Mouse (Mus musculus): Measurements from ENCODE around the gene Mcmbp. TPM values are rescaled to one million over a fixed set of nuclear protein-coding genes. Genes with fewer than 3 reads are reported as not detected.

Mcmbp gene
- total RNA-seq (2017) = 50.6 to 82.0 TPM (median 62.4 TPM) in 3 replicates

DNA sequence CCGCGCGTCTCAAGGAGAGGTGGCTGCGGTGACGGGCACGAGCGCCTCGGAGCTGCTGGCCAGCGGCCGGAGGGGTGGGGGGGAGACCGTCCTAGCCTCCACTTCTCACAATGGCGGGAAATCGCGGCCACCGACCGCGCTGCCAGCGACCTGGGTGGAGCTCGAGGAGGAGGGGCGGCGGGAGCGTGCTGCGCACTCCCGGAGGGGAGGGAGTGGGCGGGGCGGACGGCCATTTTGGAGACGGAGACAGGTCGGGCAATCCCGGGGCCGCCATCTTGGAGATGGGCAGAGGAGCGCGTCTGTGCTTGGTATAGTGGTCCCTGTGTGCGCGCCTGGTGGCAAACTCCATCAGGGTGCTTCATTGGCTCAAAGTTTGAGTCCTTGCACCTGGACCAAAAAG, at the start of gene Mcmbp:
Mcmbp (minus strand) TSS at position 162 of the 400 bp plus-strand sequence.
- peak; percentile 59 for ATAC-seq (replicated peaks; ENCODE audit: insufficient number of reproducible peaks, low FRiP score, low TSS enrichment, poor library complexity, severe bottlenecking)

DNA sequence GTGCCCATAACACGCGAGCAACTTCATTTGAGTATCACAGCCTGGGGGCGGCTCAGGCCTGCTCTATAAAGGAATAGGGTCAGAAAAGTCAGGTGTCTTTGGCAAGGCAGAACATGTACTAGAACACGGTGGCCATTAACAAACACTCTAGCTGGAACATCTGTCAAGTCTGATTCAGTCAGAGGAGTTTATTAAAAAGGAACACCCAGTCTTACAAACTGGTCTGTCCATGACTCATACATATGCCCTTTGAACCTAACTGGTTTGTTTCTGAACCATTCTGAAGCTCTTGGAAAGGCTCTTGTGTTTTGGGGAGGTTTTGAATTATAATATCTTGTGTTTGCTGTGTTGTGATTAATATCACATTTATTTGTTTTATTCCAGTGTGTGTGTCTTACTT, 49.8 kb upstream of the Mcmbp start:
- ATAC-seq (replicated peaks; ENCODE audit: insufficient number of reproducible peaks, low FRiP score, low TSS enrichment, poor library complexity, severe bottlenecking) = no peak

DNA sequence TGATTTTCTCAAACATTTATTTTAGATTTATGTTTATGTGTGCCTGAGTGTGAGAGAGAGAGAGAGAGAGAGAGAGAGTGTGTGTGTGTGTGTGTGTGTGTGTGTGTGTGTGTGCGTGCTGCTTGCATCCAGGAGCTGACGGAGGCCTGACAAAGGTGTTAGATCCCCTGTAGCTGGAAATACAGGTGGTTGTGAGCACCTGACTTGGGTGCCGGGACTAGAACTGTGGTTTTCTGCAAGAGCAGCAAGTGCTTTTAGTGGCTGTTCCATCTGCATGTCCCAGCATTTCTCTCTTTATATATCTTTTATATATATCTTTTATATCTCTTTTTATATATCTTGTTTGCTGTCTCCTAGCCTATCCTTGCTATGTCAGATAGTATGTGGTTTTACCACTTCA, 41.6 kb upstream of the Mcmbp start:
- ATAC-seq (replicated peaks; ENCODE audit: insufficient number of reproducible peaks, low FRiP score, low TSS enrichment, poor library complexity, severe bottlenecking) = no peak

DNA sequence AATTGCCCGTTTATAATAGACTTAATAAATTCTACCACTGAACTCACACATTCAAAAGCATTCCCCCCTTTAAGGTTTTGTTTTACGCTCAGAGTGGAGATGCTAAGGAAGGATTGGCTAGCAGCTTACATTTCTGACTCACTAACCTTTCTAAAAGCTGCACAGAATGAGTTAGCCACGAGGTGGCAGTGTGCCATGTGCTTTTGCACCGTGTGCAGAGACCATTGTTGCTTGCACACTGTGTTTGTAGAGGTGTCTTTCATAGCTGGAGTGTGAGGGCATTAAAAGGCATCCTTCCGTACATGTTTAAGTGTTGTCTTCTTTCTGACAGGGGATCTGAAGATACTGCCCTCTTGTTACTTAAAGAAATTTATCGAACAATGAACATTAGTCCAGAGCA, 39.0 kb upstream of the Mcmbp start:
- no peak; the same call in 1 of the 2 replicates for ATAC-seq (replicated peaks; ENCODE audit: insufficient number of reproducible peaks, low FRiP score, low TSS enrichment, poor library complexity, severe bottlenecking)

DNA sequence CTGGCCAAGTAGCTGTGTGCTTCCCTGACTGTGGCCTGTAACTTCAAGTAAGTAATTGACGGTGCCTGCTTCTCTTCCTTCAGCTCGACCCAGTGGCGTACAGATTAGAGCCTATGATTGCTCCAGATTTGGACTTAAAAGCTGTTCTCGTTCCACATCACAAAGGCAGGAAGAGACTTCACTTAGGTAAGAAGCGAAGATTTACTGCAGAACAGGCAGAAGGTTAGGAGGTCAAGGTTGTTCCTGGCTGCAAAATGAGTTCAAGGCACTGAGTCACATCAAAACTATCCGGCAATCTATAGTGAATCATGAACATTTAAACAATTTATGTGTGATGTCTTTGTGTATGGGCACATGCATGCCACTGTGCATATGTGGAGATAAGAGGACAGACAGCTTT, 36.9 kb upstream of the Mcmbp start:
- ATAC-seq (replicated peaks; ENCODE audit: insufficient number of reproducible peaks, low FRiP score, low TSS enrichment, poor library complexity, severe bottlenecking) = no peak

DNA sequence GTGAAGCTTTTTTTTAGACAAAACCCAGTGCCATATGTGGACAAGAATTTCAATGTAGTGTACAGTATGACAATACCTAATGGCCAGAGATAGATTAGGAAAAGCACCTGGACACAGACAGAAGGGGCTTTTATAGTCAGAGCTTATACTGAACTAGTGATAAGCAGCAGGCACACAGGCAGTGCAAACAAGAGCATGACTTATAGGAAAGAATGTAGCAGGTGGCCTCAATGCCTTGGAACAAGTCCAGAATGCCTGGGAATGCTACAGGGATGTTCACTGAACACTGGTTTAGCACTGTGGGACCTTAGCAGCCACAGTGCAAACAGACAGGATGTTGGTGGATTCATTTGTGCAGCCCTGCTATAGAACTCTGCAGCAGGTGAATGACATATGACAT, 26.4 kb upstream of the Mcmbp start:
- no peak for ATAC-seq (replicated peaks; ENCODE audit: insufficient number of reproducible peaks, low FRiP score, low TSS enrichment, poor library complexity, severe bottlenecking)

DNA sequence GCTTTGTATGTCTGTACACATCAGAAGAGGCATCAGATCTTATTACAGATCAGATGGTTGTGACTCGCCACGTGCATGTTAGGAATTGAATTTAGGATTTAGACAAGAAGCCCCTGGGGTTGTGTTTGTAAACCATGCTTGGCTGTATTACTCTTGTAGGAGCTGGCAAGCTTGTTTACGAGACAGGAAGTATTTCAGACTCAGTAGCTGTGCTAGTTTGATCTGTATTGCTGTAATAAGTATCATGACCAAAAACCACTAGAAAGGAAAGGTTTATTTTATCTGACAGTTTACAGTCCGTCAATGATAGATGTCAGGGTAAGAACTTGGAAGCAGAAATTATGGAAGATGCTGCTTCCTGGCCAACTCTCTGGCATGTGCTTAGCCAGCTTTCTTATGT, 18.7 kb upstream of the Mcmbp start:
- ATAC-seq (replicated peaks; ENCODE audit: insufficient number of reproducible peaks, low FRiP score, low TSS enrichment, poor library complexity, severe bottlenecking) = no peak

DNA sequence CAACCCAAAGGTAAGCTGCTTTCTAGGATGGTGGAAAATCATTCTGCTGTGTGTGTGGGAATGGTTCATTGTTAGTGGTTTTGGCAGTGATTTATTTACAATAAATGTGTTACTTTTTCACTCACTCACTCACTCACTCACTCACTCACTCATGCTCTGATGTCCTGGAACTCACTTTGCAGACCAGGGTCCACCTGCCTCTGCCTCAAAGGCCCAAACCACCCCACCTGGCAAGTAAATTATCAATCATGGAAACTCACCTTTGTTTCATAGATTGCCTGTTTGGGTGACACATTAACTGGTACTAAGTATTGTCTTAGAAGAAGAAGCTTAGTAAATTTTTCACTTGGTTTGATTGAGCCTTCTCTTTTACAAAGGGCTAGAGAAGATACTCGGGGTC, 15.1 kb upstream of the Mcmbp start:
- ATAC-seq (replicated peaks; ENCODE audit: insufficient number of reproducible peaks, low FRiP score, low TSS enrichment, poor library complexity, severe bottlenecking) = no peak

DNA sequence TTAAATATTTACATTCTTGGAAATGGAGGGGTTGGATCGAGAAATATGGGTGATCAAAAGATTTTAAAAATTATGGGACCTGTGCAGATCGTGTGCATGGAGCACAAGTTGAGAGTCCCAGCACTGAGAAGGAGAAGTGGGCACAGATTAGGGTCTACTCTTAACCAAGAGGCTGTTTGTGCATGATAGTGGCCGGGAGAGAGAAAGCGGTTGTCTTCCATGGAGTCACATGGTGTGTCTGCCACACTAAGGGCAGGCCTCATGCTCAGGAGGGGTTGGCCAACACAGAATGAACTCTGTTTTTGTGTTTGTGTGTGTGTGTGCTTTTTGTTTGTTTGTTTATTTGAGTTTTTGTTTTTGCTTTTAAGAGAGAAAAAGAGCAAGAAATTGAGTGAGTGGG, 11.7 kb upstream of the Mcmbp start:
- no peak for ATAC-seq (replicated peaks; ENCODE audit: insufficient number of reproducible peaks, low FRiP score, low TSS enrichment, poor library complexity, severe bottlenecking)

DNA sequence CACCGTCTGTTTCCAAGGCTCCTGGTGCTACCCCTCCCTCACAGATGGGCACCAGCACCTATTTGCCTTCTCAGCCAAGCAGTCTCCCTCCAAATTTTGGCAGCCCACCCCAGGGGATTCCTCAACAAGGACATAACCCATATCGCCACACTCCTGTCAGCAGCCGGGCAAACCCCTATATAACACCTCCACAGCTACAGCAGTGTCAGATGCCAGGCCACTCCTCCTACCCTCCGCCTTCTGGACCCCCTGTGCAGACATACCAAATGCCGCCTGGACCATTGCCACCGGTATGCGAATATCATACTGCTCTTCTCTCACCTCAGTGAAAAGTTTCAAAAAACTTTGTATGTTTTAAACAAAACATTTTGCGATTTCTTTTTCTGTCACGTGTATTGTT, 10.0 kb upstream of the Mcmbp start:
- no peak for ATAC-seq (replicated peaks; ENCODE audit: insufficient number of reproducible peaks, low FRiP score, low TSS enrichment, poor library complexity, severe bottlenecking)

DNA sequence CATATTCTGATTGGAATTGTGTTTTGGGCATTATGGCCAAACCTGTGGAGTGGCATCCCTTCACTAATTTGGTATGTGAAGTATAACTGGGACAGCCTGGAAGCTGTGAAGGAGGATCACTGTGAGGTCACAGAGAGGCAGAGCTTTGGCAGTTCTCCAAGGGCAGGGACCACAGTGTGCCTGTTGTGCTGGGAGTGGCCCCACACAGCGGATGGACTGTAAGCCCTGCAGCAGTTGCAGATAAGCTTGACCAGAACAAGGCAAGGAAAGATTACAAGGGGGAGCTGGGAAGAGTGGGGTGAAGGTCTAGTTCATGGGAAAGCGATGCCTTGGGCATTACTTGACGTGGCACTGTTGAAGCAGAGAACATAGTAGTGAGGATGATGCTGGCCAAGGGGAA, 8.5 kb upstream of the Mcmbp start:
- ATAC-seq (replicated peaks; ENCODE audit: insufficient number of reproducible peaks, low FRiP score, low TSS enrichment, poor library complexity, severe bottlenecking) = no peak

DNA sequence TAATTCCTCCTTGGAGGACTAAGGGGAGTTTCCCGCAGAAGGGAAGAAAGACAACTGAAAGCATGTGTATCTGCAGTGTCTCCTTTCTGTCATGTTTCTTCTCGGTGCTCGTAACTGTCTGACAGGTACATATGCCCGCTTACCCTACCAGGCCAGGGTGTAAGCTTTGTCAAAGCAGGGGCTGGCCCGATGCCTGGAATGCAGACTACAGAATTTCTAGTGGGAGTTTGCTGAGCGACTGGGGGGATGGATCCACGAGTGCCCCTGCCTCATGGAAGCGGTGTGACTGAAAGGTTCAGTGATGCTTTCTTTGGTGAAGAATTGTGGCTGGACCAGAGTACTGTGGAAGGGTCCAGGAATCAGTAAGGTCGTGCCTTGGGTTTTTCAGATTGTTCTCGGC, 5.9 kb upstream of the Mcmbp start:
- no peak for ATAC-seq (replicated peaks; ENCODE audit: insufficient number of reproducible peaks, low FRiP score, low TSS enrichment, poor library complexity, severe bottlenecking)

DNA sequence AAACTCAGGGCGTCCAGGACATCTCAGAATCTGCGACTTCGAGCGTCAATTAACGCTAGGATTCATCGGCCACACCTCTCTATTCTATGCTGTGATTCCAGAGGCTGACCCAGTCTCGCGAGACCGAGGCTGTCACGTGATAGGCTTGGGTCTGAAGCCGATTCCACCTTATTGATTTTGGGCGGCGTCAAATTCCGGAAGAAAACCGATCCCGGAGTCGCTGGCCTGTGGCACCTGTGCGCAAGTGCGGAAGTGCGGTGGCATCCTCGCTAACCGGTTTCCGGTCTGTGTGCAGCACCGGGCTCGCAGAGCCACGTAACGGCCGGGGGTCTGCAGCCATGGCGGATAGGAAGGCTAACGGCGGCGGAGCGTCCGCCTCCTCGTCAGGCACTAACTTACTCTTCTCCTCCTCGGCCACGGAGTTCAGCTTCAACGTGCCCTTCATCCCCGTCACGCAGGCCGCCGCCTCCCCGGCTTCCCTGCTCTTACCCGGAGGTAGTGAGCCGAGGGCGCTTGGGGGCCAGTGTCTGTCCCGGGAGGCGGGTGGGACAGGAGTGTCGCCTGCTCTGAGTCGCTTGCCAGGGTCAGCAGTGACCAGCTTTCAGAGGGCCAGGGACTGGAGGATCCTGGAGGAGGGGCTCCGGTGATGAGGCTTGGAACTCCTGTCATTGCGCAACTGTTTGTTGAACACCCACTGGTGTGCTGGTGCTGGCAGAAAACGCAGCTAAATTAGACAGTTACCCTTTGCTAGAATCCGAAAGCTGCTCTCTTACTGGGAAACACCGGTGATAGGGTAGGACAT, 4.6 kb upstream of the Mcmbp start, which contains the start of gene Sec23ip:
Sec23ip (plus strand) TSS at position 260 of the 802 bp plus-strand sequence.
- ATAC-seq (replicated peaks; ENCODE audit: insufficient number of reproducible peaks, low FRiP score, low TSS enrichment, poor library complexity, severe bottlenecking) = peak; percentile 85

DNA sequence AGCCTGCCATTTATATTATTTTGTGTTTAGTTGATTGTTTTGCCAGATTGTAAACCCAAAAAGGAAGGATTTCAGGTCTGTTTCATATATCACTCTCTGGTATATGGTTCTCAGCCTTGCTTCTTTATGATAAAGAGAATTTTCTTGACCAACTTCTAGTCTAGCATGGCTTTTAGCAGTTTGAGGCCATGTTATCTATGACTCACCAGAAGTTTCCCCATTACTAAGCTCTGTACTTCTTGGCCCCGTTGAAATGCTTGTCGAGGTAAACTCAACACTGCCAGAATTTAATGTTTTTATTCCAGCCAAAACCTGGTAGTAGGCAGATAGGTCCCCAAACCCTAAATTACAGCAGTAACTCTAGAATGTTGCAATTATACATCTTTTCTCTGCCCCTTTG, 3.6 kb upstream of the Mcmbp start:
- no peak for ATAC-seq (replicated peaks; ENCODE audit: insufficient number of reproducible peaks, low FRiP score, low TSS enrichment, poor library complexity, severe bottlenecking)

DNA sequence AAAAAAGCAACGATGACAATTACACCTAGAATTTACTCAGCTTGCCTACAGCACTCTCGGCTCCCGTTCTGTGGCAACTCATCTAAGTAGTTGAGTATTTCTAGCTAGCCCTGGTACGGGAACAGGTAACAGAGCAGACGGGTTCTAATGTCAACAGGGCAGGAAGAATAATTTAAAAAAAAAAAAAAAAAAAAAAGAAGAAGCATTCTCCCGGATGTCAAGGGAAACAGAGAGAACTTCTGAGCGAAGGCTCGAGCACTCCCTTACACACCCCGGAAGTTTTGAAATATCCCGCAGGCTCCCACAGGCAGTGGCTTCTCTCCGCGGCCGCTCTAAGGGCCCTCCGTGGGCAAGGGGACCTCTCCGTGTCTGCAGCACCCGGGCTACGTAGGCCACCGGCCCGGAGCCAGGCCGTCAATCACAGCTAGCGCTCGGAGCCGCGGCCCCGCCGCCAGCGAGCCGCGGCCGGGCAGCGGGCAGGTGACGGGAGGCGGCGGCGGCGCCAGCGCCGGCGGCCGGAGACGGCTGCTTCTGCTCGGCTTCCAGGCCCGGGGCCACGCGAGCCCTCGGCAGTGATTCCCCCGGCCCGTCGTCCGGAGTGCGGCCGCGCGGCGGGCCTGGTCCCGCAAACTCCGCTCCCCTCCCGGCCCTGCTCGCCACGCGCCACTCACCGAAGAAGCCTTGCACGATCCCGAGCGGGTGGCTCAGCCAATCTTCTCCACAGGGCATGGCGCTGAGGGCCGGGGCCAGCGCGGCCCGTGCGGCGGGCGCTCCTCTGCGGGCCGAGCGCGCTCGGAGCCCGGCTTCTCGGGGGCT, 625 bp downstream of the Mcmbp start:
- ATAC-seq (replicated peaks; ENCODE audit: insufficient number of reproducible peaks, low FRiP score, low TSS enrichment, poor library complexity, severe bottlenecking) = peak; percentile 61

DNA sequence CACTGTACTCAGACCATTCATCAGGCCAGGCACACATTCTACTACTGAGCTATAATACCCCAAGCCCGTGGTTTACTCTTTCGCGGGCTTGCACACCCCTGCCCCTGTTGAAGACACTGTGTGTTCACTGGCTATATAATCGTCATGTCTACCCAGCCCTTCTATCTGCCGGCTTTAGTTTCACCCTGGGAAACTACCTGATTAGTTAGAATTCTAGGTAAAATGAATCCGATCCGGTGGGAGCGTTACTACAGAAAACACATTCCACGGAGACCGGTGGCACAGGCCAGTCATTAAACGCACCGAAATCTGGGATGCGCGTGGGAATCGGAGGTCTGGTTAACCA, 1.2 kb downstream of the Mcmbp start:
- ATAC-seq (replicated peaks; ENCODE audit: insufficient number of reproducible peaks, low FRiP score, low TSS enrichment, poor library complexity, severe bottlenecking) = no peak

DNA sequence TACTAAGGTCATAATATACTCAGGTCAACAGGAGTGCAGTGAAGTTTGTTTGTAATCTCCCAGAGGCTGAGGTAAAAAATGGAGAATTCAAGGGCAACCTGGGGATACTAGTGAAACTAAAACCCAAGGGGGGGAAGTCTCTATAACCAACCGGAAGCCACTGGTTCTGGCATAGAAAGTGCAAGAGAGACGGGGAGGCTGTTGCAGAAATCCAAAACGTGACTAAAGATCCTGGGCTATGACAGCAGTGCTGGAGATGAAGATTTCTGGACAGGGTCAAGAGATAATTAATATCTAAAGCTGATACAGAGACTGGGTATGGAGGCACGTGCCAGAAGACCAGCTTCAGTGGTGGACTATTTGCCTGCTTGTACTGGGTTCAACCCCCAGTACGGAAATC, 2.3 kb downstream of the Mcmbp start:
- ATAC-seq (replicated peaks; ENCODE audit: insufficient number of reproducible peaks, low FRiP score, low TSS enrichment, poor library complexity, severe bottlenecking) = no peak

DNA sequence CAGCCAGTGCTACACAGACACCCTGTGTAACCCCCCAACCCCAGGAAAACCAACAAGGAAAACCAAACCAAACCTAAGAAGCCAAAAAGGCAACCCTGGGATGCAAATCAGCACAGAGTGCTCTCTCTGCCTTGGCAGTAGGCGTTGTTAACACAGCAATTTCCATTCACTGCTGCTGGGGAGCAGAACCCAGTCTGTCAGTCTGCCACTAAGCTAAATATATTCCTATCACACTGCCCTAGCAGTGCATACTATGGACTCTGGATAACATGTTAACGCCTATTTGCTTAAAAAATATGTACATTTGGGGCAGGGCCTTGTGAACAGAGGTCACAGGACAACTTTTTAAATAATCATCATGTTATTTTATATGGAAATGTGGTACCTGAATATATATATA, 8.7 kb downstream of the Mcmbp start:
- no peak for ATAC-seq (replicated peaks; ENCODE audit: insufficient number of reproducible peaks, low FRiP score, low TSS enrichment, poor library complexity, severe bottlenecking)

DNA sequence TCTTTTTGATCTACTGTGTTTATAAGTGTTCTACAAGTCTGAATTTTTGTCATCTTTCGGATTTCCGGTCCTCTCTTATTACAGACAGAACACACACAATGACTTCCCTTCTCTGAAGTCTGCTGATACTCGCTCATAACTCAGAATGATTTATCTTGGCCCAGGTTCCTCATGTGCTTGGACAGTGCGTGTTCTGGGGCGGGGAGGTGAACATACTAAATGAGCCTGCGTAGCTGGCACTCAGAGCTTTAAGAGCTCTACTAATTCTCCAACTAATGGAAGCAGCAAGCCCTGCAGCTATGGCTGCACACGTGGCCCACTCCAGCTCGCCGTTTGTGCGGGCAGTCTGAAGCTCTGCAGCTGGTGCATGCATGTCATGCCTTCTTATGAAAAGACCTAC, 11.6 kb downstream of the Mcmbp start:
- ATAC-seq (replicated peaks; ENCODE audit: insufficient number of reproducible peaks, low FRiP score, low TSS enrichment, poor library complexity, severe bottlenecking) = 0 out of 2 replicates have a peak, but pooled peaks have one; percentile 38

DNA sequence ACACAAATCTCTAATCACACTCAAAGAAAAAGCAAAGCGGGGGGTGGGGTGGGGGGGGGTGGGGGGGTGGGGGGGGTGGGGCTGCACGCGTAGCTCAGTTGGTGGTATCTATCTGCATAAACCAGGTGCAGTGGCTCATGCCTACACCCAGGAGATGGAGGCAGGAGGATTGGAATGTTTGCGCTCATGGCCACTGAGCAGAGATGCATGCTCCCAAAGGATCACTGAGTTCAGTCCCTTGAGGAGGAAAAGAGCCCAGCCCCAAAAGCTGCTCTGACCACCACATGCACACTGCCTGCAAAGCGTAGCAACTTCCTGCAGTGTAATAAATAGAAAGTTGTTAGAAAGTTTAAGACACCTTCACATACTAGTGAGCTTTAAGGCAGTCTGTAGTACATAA, 12.6 kb downstream of the Mcmbp start:
- no peak for ATAC-seq (replicated peaks; ENCODE audit: insufficient number of reproducible peaks, low FRiP score, low TSS enrichment, poor library complexity, severe bottlenecking)
